Mouse (Mus musculus): ENCODE measurements around the gene Mymx. TPM values are rescaled to one million over a fixed set of nuclear protein-coding genes. Genes with fewer than 3 reads are reported as not detected.

The Mymx gene
- polyA plus RNA-seq (2012; rRNA removed) = 0.45 and 8.2 TPM in 2 replicates

GRCm38 (mm10) chr17:45601877-45602304, at the start of gene Mymx:
TSS of gene Mymx (minus strand) at chr17:45602102.

GRCm38 (mm10) chr17:45599446-45600242, 2.3 kb downstream of the Mymx start, which contains the start of gene Slc29a1:
TSS of gene Slc29a1 (minus strand) at chr17:45599606.

DNA sequence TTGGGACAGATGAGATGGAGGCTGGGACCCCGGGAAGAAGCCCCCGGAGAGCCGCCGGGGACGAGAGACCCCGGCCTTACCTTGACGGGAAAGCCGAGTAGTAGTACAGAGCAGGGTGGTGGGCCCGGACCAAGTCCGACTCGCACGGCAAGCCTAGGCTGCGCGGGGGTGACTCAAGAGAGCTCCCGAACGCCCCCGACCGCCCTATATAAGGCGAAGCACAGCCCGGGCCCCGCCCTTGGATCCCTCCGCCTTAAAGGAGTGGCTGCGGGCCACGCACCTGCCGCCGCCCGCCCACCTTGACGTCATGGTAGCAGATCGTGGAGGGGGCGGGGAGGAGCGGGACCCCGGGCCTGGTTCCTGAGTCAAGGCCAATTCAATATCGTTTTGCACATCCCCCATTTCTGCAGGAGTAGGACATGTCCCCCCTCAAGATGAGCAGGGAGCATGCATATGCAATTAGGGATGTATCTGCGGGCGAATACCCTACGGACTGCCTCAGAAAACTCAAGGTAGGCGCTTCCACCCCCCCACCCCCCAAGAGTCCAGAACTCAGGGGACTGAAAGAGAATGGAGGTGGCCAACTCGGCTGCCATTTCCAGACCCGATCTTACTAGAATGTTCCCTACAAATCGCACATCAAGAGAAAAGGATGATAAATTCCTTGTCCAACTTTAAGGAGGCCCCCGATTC, 28.7 kb downstream of the Mymx start, which contains the start of gene Hsp90ab1:
Gene Hsp90ab1 (minus strand): TSS at position 185 of the 693 bp plus-strand sequence.

DNA sequence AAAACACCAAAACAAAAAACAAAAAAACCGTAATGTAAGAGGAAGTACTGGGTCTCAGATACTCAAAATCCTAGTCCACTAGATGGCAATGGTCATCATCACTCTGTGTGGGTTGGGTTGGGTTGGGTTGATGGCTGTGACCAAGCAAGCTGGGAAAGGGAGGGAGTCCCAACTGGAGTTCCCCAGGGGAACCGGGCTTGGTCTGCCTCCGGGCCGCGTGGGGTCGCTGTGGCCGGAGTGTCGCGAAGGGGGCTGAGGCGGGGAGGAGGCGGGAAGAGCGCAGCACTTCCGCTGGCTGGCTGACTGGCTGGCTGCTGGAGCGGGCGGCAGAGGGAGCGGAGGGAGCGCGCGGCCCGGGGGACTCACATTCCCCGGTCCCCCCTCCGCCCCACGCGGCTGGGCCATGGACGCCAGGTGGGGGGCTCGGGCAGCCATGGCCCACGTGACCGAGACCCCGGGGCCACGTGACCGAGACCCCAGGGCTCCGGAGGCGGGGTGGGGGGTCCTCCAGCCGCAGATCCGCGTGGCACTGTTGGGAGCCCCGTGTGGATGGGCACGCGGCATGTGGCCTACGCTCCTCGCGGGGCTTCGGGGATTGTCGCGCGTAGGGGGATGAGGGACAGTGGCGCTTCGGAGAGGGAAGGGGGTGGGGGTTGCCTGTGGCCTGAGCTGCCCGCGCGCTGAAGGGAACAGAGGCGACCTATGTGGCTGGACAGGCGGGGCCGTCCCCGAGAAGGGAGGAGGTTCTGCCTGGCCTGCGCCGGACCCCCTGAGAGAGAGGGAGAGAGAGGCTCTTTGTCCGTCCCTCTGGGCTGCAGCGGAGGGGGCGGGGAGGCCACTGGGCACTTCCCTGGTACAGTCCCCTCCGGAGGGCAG, 38.0 kb downstream of the Mymx start, which contains the start of gene Slc35b2:
Gene Slc35b2 (plus strand): TSS at position 220 of the 876 bp plus-strand sequence.

GRCm38 (mm10) chr17:45555452-45556106, 46.3 kb downstream of the Mymx start, which contains the start of gene Nfkbie:
TSS of gene Nfkbie (plus strand) at chr17:45555703.

Other genes starting within 250 kb of the Mymx start
- gene Cdc5l, start 168.4 kb downstream of the Mymx start, polyA plus RNA-seq (2012; rRNA removed) = 46.0 and 46.7 TPM in 2 replicates
- 0.57 and 0.85 TPM in 2 replicates for gene Spats1, start 126.7 kb downstream of the Mymx start, polyA plus RNA-seq (2012; rRNA removed)
- gene Aars2, start 95.3 kb downstream of the Mymx start, polyA plus RNA-seq (2012; rRNA removed) = 22.7 and 22.8 TPM in 2 replicates
- 0.52 and 0.53 TPM in 2 replicates for gene Tcte1, start 78.7 kb downstream of the Mymx start, polyA plus RNA-seq (2012; rRNA removed)
- gene Tmem151b, start 52.4 kb downstream of the Mymx start, polyA plus RNA-seq (2012; rRNA removed) = 27.9 and 29.9 TPM in 2 replicates
- gene Nfkbie, start 46.4 kb downstream of the Mymx start, polyA plus RNA-seq (2012; rRNA removed) = 3.1 and 3.6 TPM in 2 replicates
- 68.9 and 77.4 TPM in 2 replicates for gene Slc35b2, start 38.2 kb downstream of the Mymx start, polyA plus RNA-seq (2012; rRNA removed)
- gene Hsp90ab1, start 28.8 kb downstream of the Mymx start, polyA plus RNA-seq (2012; rRNA removed) = 1,024 and 1,065 TPM in 2 replicates
- gene Slc29a1, start 2.5 kb downstream of the Mymx start, polyA plus RNA-seq (2012; rRNA removed) = 47.3 and 50.7 TPM in 2 replicates
- gene Capn11, start 57.2 kb upstream of the Mymx start, polyA plus RNA-seq (2012; rRNA removed) = 0.06 and 1.9 TPM in 2 replicates
- 87.6 and 93.0 TPM in 2 replicates for gene Mrpl14, start 84.2 kb upstream of the Mymx start, polyA plus RNA-seq (2012; rRNA removed)
- gene Tmem63b, start 84.8 kb upstream of the Mymx start, polyA plus RNA-seq (2012; rRNA removed) = 247 and 260 TPM in 2 replicates
- gene 1600014C23Rik, start 131.7 kb upstream of the Mymx start, polyA plus RNA-seq (2012; rRNA removed) = 0.24 TPM in 1 of 2 replicates, not detected in the other